In genomic region chr17:56537912-56538311, GRCm38 (mm10) we compare ENCODE assay signal across 12 mouse cellular contexts. TPM values are rescaled to one million over a fixed set of nuclear protein-coding genes. Genes with fewer than 3 reads are reported as not detected.
A peak's percentile ranks its signal among the peaks of the same experiment; 100 is the strongest.
DNase-seq lines count a peak whose midpoint lies in the region; ATAC-seq and TF ChIP-seq lines count a peak whose summit lies in the region.
"Had no signal": no experiment of that assay in that cellular context is flagged by ENCODE, and none has a peak within 500 bp of the region (broad histone marks: within the 10 kb centered on the region; RNA-seq: fewer than 3 reads in every experiment).

No protein-coding gene starts in this region.

- peak; percentile 42; the same call in 1 of the 2 replicates for TF ChIP-seq CTCF in kidney, postnatal 0 days (IDR thresholded peaks at IDR 0.05; ENCODE audit: low read depth)

- no peaks in the 10 kb centered on the region for H3K27me3 ChIP-seq in kidney, postnatal 0 days (ENCODE audit: insufficient read depth, low read length)
- H3K27me3 ChIP-seq in forebrain, embryonic 15.5 days: no peaks in the 10 kb centered on the region
- no peaks in the 10 kb centered on the region for H3K27me3 ChIP-seq in midbrain, embryonic 14.5 days (ENCODE audit: control insufficient read depth, insufficient read depth, low read length)

- no peaks in the 10 kb centered on the region for H3K4me1 ChIP-seq in kidney, postnatal 0 days (replicated peaks; ENCODE audit: insufficient read depth, low read length)
- peaks cover 35% of the 10 kb centered on the region for H3K4me1 ChIP-seq in forebrain, embryonic 15.5 days
- peaks cover 20% of the 10 kb centered on the region; the same call in 1 of the 2 replicates for H3K4me1 ChIP-seq in midbrain, embryonic 14.5 days (ENCODE audit: control insufficient read depth, insufficient read depth, low read length)

- no peak overlapping the region for H3K27ac ChIP-seq in kidney, postnatal 0 days
- peak overlapping the region; percentile 90 for H3K27ac ChIP-seq in forebrain, embryonic 15.5 days (replicated peaks)
- peak overlapping the region; percentile 66 for H3K27ac ChIP-seq in midbrain, embryonic 14.5 days (replicated peaks; ENCODE audit: low read depth, low read length)

- H3K4me3 ChIP-seq in kidney, postnatal 0 days (replicated peaks; ENCODE audit: low read depth, low read length): no peak overlapping the region
- H3K4me3 ChIP-seq in forebrain, embryonic 15.5 days: no peak overlapping the region
- H3K4me3 ChIP-seq in midbrain, embryonic 14.5 days (replicated peaks; ENCODE audit: low read depth, low read length): no peak overlapping the region

- H3K9me3 ChIP-seq in kidney, postnatal 0 days (replicated peaks; ENCODE audit: low read length): no peaks in the 10 kb centered on the region
- no peaks in the 10 kb centered on the region for H3K9me3 ChIP-seq in forebrain, embryonic 15.5 days
- H3K9me3 ChIP-seq in midbrain, embryonic 14.5 days (ENCODE audit: control insufficient read depth, low read length): no peaks in the 10 kb centered on the region

- no peak overlapping the region for H3K9ac ChIP-seq in kidney, postnatal 0 days (ENCODE audit: low read depth, low read length)
- no peak overlapping the region for H3K9ac ChIP-seq in forebrain, embryonic 15.5 days (replicated peaks)
- no peak overlapping the region for H3K9ac ChIP-seq in midbrain, embryonic 14.5 days (replicated peaks; ENCODE audit: low read length)

- no peak for DNase-seq in kidney, postnatal 0 days (ENCODE audit: low spot score)
- no peak for DNase-seq in kidney, adult 18-20 months
- DNase-seq in embryo, embryonic 10.5 days (ENCODE audit: low spot score): peak; percentile 55
- peak; percentile 76 for DNase-seq in midbrain, embryonic 14.5 days
- DNase-seq in thymus, postnatal 36 days: no peak
- DNase-seq: adrenal gland, adult 8-10 months; gastrocnemius, postnatal 36 days; kidney, postnatal 4 days had no signal

- no peaks in the 10 kb centered on the region for H3K36me3 ChIP-seq in kidney, postnatal 0 days (ENCODE audit: insufficient read depth, low read length)
- no peaks in the 10 kb centered on the region for H3K36me3 ChIP-seq in forebrain, embryonic 15.5 days
- no peaks in the 10 kb centered on the region for H3K36me3 ChIP-seq in midbrain, embryonic 14.5 days (ENCODE audit: control insufficient read depth, insufficient read depth, low read length)

- H3K4me2 ChIP-seq in kidney, postnatal 0 days (ENCODE audit: low read length): no peak overlapping the region
- no peak overlapping the region for H3K4me2 ChIP-seq in forebrain, embryonic 15.5 days (replicated peaks)
- H3K4me2 ChIP-seq in midbrain, embryonic 14.5 days (ENCODE audit: low read length): no peak overlapping the region

- 29% methylated on average over 8 of the region's 8 CpGs for WGBS in kidney, postnatal 0 days
- 8% methylated on average over 8 of the region's 8 CpGs for WGBS in forebrain, embryonic 15.5 days
- 6% methylated on average over 8 of the region's 8 CpGs for WGBS in midbrain, embryonic 14.5 days

- ATAC-seq in kidney, postnatal 0 days (replicated peaks; ENCODE audit: low FRiP score, low read depth): no peak
- ATAC-seq in forebrain, embryonic 15.5 days (replicated peaks): peak; percentile 36
- ATAC-seq in midbrain, embryonic 14.5 days (ENCODE audit: low FRiP score, low TSS enrichment): no peak
- ATAC-seq in erythroid progenitor cell, adult 5-6 weeks (replicated peaks; ENCODE audit: low FRiP score, poor library complexity, severe bottlenecking): no peak
- no peak for ATAC-seq in granulocyte monocyte progenitor cell, adult 5-6 weeks (replicated peaks; ENCODE audit: poor library complexity, severe bottlenecking)

RNA-seq across cellular contexts. Expression of gene Gm20219, which starts 16.3 kb away (rescaled TPM):
- polyA plus RNA-seq in kidney, postnatal 0 days (2015; fragmentation: Nextera tagmentation; extraction: Ambion mirVana): 0.93 and 1.1 TPM in 2 replicates
- polyA plus RNA-seq in forebrain, embryonic 15.5 days (2015; fragmentation: Nextera tagmentation; extraction: Ambion mirVana): 1.5 TPM in 2 replicates
- polyA plus RNA-seq in midbrain, embryonic 14.5 days (2014; fragmentation: Nextera tagmentation; extraction: Ambion mirVana): 0.95 and 1.2 TPM in 2 replicates
- 6.1 TPM in 1 of 2 replicates, not detected in the other for total RNA-seq in erythroid progenitor cell, adult 5-6 weeks (2015; ENCODE audit: low replicate concordance)
- 1.2 TPM in 1 of 2 replicates, not detected in the other for total RNA-seq in erythroid progenitor cell, adult 5-6 weeks (2017; ENCODE audit: low replicate concordance)
- total RNA-seq in granulocyte monocyte progenitor cell, adult 5-6 weeks (2014; fragmentation: Nextera tagmentation): 0.84 and 1.1 TPM in 2 replicates
- 0.41 TPM in 1 of 2 replicates, not detected in the other for total RNA-seq in granulocyte monocyte progenitor cell, adult 5-6 weeks (2017)
- total RNA-seq: liver, adult 2 months had no signal

RNA-seq across cellular contexts. Expression of gene Znrf4, which starts 25.7 kb away (rescaled TPM):
- polyA plus RNA-seq in kidney, postnatal 0 days (2015; fragmentation: Nextera tagmentation; extraction: Ambion mirVana): not detected in 2 replicates
- 0.14 and 0.36 TPM in 2 replicates for polyA plus RNA-seq in forebrain, embryonic 15.5 days (2015; fragmentation: Nextera tagmentation; extraction: Ambion mirVana)
- not detected in 2 replicates for polyA plus RNA-seq in midbrain, embryonic 14.5 days (2014; fragmentation: Nextera tagmentation; extraction: Ambion mirVana)
- total RNA-seq in erythroid progenitor cell, adult 5-6 weeks (2015; ENCODE audit: low replicate concordance): not detected in 2 replicates
- not detected in 2 replicates for total RNA-seq in erythroid progenitor cell, adult 5-6 weeks (2017; ENCODE audit: low replicate concordance)
- total RNA-seq in granulocyte monocyte progenitor cell, adult 5-6 weeks (2014; fragmentation: Nextera tagmentation): not detected in 2 replicates
- not detected in 2 replicates for total RNA-seq in granulocyte monocyte progenitor cell, adult 5-6 weeks (2017)
- total RNA-seq: adrenal gland, adult 8-10 months; gastrocnemius, postnatal 36 days; liver, adult 2 months had no signal
- polyA plus RNA-seq: liver, adult 2 months had no signal

RNA-seq across cellular contexts. Expression of gene Safb2, which starts 46.5 kb away (rescaled TPM):
- 35.7 and 43.4 TPM in 2 replicates for polyA plus RNA-seq in kidney, postnatal 0 days (2015; fragmentation: Nextera tagmentation; extraction: Ambion mirVana)
- 76.1 and 84.7 TPM in 2 replicates for polyA plus RNA-seq in forebrain, embryonic 15.5 days (2015; fragmentation: Nextera tagmentation; extraction: Ambion mirVana)
- polyA plus RNA-seq in midbrain, embryonic 14.5 days (2014; fragmentation: Nextera tagmentation; extraction: Ambion mirVana): 43.0 and 51.4 TPM in 2 replicates
- total RNA-seq in erythroid progenitor cell, adult 5-6 weeks (2015; ENCODE audit: low replicate concordance): 107 and 153 TPM in 2 replicates
- 350 and 385 TPM in 2 replicates for total RNA-seq in erythroid progenitor cell, adult 5-6 weeks (2017; ENCODE audit: low replicate concordance)
- total RNA-seq in granulocyte monocyte progenitor cell, adult 5-6 weeks (2014; fragmentation: Nextera tagmentation): 99.5 and 132 TPM in 2 replicates
- total RNA-seq in granulocyte monocyte progenitor cell, adult 5-6 weeks (2017): 66.4 and 76.5 TPM in 2 replicates

RNA-seq across cellular contexts. Expression of gene Safb, which starts 46.7 kb away (rescaled TPM):
- 61.0 and 65.9 TPM in 2 replicates for polyA plus RNA-seq in kidney, postnatal 0 days (2015; fragmentation: Nextera tagmentation; extraction: Ambion mirVana)
- polyA plus RNA-seq in forebrain, embryonic 15.5 days (2015; fragmentation: Nextera tagmentation; extraction: Ambion mirVana): 125 and 132 TPM in 2 replicates
- 79.2 and 89.6 TPM in 2 replicates for polyA plus RNA-seq in midbrain, embryonic 14.5 days (2014; fragmentation: Nextera tagmentation; extraction: Ambion mirVana)
- total RNA-seq in erythroid progenitor cell, adult 5-6 weeks (2015; ENCODE audit: low replicate concordance): 120 and 141 TPM in 2 replicates
- total RNA-seq in erythroid progenitor cell, adult 5-6 weeks (2017; ENCODE audit: low replicate concordance): 189 and 314 TPM in 2 replicates
- 69.1 and 99.9 TPM in 2 replicates for total RNA-seq in granulocyte monocyte progenitor cell, adult 5-6 weeks (2014; fragmentation: Nextera tagmentation)
- total RNA-seq in granulocyte monocyte progenitor cell, adult 5-6 weeks (2017): 72.9 and 77.2 TPM in 2 replicates

Comparison
In these comparisons a context has a peak if more than half of its experiments do, and no peak if none do; other contexts are left out.
1. DNase-seq: peak in embryo, embryonic 10.5 days (single experiment) and midbrain, embryonic 14.5 days (single experiment); none in kidney, postnatal 0 days (single experiment), kidney, adult 18-20 months (single experiment) and thymus, postnatal 36 days (0 of 2).